ENCODE assay signal across 7 mouse cellular contexts in the genomic region with DNA sequence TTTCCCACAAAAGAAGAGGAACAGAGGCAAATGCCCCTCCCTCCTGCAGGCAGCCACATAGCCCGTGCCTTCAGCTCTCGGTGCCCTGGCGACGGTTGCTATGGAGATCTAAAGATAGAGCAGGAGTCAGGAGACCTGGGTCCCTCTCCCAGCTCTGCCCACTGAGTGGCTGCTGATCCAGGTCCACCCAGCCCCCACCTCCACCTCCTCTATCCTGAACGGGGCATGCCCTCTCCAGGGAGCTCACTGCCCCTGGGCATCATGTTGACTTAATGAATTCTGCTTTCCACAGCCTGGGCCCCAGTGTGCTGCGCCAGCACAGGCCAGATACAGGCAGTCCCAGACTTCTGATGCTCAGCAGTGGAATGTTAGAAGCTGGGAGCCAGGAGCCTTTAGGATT. TPM values are rescaled to one million over a fixed set of nuclear protein-coding genes. Genes with fewer than 3 reads are reported as not detected.
DNase-seq lines count a peak whose midpoint lies in the region; ATAC-seq and TF ChIP-seq lines count a peak whose summit lies in the region.

No protein-coding gene starts in this region.

- H3K9me3 ChIP-seq in embryonic facial prominence, embryonic 12.5 days, result no peaks in the 10 kb centered on the region
- H3K9me3 ChIP-seq in hindbrain, embryonic 15.5 days, result no peaks in the 10 kb centered on the region
- no peaks in the 10 kb centered on the region for H3K9me3 ChIP-seq in midbrain, embryonic 15.5 days

- peak overlapping the region; percentile 56; the same call in 1 of the 2 replicates for H3K27ac ChIP-seq in bone marrow macrophage, adult 2 months (ENCODE audit: insufficient read depth, low read depth, low read length)
- no peak overlapping the region; the same call in 1 of the 2 replicates for H3K27ac ChIP-seq in embryonic facial prominence, embryonic 12.5 days
- H3K27ac ChIP-seq in hindbrain, embryonic 15.5 days (replicated peaks), result peak overlapping the region; percentile 75
- peak overlapping the region; percentile 68 for H3K27ac ChIP-seq in midbrain, embryonic 15.5 days

- 8% methylated on average over 6 of the region's 6 CpGs for WGBS in embryonic facial prominence, embryonic 12.5 days
- WGBS in hindbrain, embryonic 15.5 days, result 1% methylated on average over 6 of the region's 6 CpGs
- WGBS in midbrain, embryonic 15.5 days, result 2% methylated on average over 6 of the region's 6 CpGs

- H3K9ac ChIP-seq in embryonic facial prominence, embryonic 12.5 days, result no peak overlapping the region
- H3K9ac ChIP-seq in hindbrain, embryonic 15.5 days, result no peak overlapping the region
- H3K9ac ChIP-seq in midbrain, embryonic 15.5 days, result no peak overlapping the region

- no peaks in the 10 kb centered on the region for H3K36me3 ChIP-seq in embryonic facial prominence, embryonic 12.5 days
- no peaks in the 10 kb centered on the region for H3K36me3 ChIP-seq in hindbrain, embryonic 15.5 days
- H3K36me3 ChIP-seq in midbrain, embryonic 15.5 days (replicated peaks), result no peaks in the 10 kb centered on the region

- peak; percentile 65 to 74 for DNase-seq in layer of hippocampus, postnatal 14 days (ENCODE audit: low spot score in 2 of 2)
- DNase-seq in urinary bladder, postnatal 10 days (ENCODE audit: low spot score), result no peak
- DNase-seq in cerebellum, adult 11-12 months, result no peak

- H3K27me3 ChIP-seq in embryonic facial prominence, embryonic 12.5 days, result no peaks in the 10 kb centered on the region
- H3K27me3 ChIP-seq in hindbrain, embryonic 15.5 days, result no peaks in the 10 kb centered on the region
- no peaks in the 10 kb centered on the region for H3K27me3 ChIP-seq in midbrain, embryonic 15.5 days (replicated peaks)

- ATAC-seq in embryonic facial prominence, embryonic 12.5 days (ENCODE audit: insufficient number of reproducible peaks, insufficient read depth, low FRiP score, low TSS enrichment), result 0 out of 2 replicates have a peak, but pooled peaks have one; percentile 48
- ATAC-seq in hindbrain, embryonic 15.5 days (ENCODE audit: low FRiP score, low read depth), result peak; percentile 93
- ATAC-seq in midbrain, embryonic 15.5 days (replicated peaks), result peak; percentile 94

- no peak for TF ChIP-seq POLR2A in bone marrow macrophage, adult 2 months (IDR thresholded peaks at IDR 0.05; ENCODE audit: borderline replicate concordance, low read depth, low read length)

- peaks cover 50% of the 10 kb centered on the region for H3K4me1 ChIP-seq in bone marrow macrophage, adult 2 months (ENCODE audit: control insufficient read depth, insufficient read depth, low read length)
- peaks cover 14% of the 10 kb centered on the region for H3K4me1 ChIP-seq in embryonic facial prominence, embryonic 12.5 days
- peaks cover 17% of the 10 kb centered on the region for H3K4me1 ChIP-seq in hindbrain, embryonic 15.5 days (replicated peaks)
- H3K4me1 ChIP-seq in midbrain, embryonic 15.5 days, result peaks cover 25% of the 10 kb centered on the region

- H3K4me3 ChIP-seq in bone marrow macrophage, adult 2 months (ENCODE audit: insufficient read depth, low read length), result no peak overlapping the region
- H3K4me3 ChIP-seq in embryonic facial prominence, embryonic 12.5 days, result no peak overlapping the region
- no peak overlapping the region for H3K4me3 ChIP-seq in hindbrain, embryonic 15.5 days
- no peak overlapping the region for H3K4me3 ChIP-seq in midbrain, embryonic 15.5 days

- TF ChIP-seq CTCF in bone marrow macrophage, adult 2 months (IDR thresholded peaks at IDR 0.05; ENCODE audit: low read depth, low read length), result no peak

- H3K4me2 ChIP-seq in embryonic facial prominence, embryonic 12.5 days (replicated peaks), result no peak overlapping the region
- no peak overlapping the region for H3K4me2 ChIP-seq in hindbrain, embryonic 15.5 days
- H3K4me2 ChIP-seq in midbrain, embryonic 15.5 days, result no peak overlapping the region

RNA-seq across cellular contexts. Expression of a gene that starts 11.8 kb away (rescaled TPM):
- polyA plus RNA-seq in bone marrow macrophage, adult 2 months (2012; ENCODE audit: insufficient read depth, insufficient read length, missing spikeins), result not detected in 2 replicates
- 0.08 TPM in 2 replicates for polyA plus RNA-seq in embryonic facial prominence, embryonic 12.5 days (2016; fragmentation: Nextera tagmentation; extraction: Ambion mirVana)
- 0.16 TPM in 1 of 2 replicates, not detected in the other for polyA plus RNA-seq in hindbrain, embryonic 15.5 days (2015; fragmentation: Nextera tagmentation; extraction: Ambion mirVana)
- not detected for total RNA-seq in layer of hippocampus, postnatal 14 days (2021)
- polyA plus RNA-seq in midbrain, embryonic 15.5 days (2015; fragmentation: Nextera tagmentation; extraction: Ambion mirVana), result not detected in 2 replicates

RNA-seq across cellular contexts. Expression of a gene that starts 18.1 kb away (rescaled TPM):
- polyA plus RNA-seq in bone marrow macrophage, adult 2 months (2012; ENCODE audit: insufficient read depth, insufficient read length, missing spikeins), result 5.7 and 7.0 TPM in 2 replicates
- polyA plus RNA-seq in embryonic facial prominence, embryonic 12.5 days (2016; fragmentation: Nextera tagmentation; extraction: Ambion mirVana), result 4.6 and 5.9 TPM in 2 replicates
- polyA plus RNA-seq in hindbrain, embryonic 15.5 days (2015; fragmentation: Nextera tagmentation; extraction: Ambion mirVana), result 3.6 and 4.6 TPM in 2 replicates
- 10 to 100 TPM; 11.0 to 12.4 TPM for total RNA-seq in layer of hippocampus, postnatal 14 days (2021)
- polyA plus RNA-seq in midbrain, embryonic 15.5 days (2015; fragmentation: Nextera tagmentation; extraction: Ambion mirVana), result 3.7 and 4.7 TPM in 2 replicates

RNA-seq across cellular contexts. Expression of a gene that starts 18.2 kb away (rescaled TPM):
- polyA plus RNA-seq in bone marrow macrophage, adult 2 months (2012; ENCODE audit: insufficient read depth, insufficient read length, missing spikeins), result 41.4 and 58.9 TPM in 2 replicates
- polyA plus RNA-seq in embryonic facial prominence, embryonic 12.5 days (2016; fragmentation: Nextera tagmentation; extraction: Ambion mirVana), result 96.9 and 100 TPM in 2 replicates
- 83.6 and 85.2 TPM in 2 replicates for polyA plus RNA-seq in hindbrain, embryonic 15.5 days (2015; fragmentation: Nextera tagmentation; extraction: Ambion mirVana)
- 10 to 100 TPM; 66.5 to 69.1 TPM for total RNA-seq in layer of hippocampus, postnatal 14 days (2021)
- polyA plus RNA-seq in midbrain, embryonic 15.5 days (2015; fragmentation: Nextera tagmentation; extraction: Ambion mirVana), result 77.7 and 82.3 TPM in 2 replicates

Comparison
In these comparisons a context has a peak if more than half of its experiments do, and no peak if none do; other contexts are left out.
1. DNase-seq: peak in layer of hippocampus, postnatal 14 days (2 of 2); none in urinary bladder, postnatal 10 days (single experiment) and cerebellum, adult 11-12 months (single experiment).
2. Peak in every context shown above with its lines, with median percentiles within 50 percentile points of each other: ATAC-seq.